Mouse (Mus musculus): ENCODE data around the gene Ppp1r9a. TPM values are rescaled to one million over a fixed set of nuclear protein-coding genes. Genes with fewer than 3 reads are reported as not detected.
A peak's percentile ranks its signal among the peaks of the same experiment; 100 is the strongest.

The Ppp1r9a gene
- polyA plus RNA-seq, 1 experiment from 2014 or later, result 28.3 TPM

- no peak overlapping the region for H3K4me2 ChIP-seq (replicated peaks)
- peaks cover 4% of the 10 kb centered on the region; the same call in 1 of the 2 replicates for H3K4me1 ChIP-seq
- H3K27ac ChIP-seq, result peak overlapping the region; percentile 67
- 71% methylated on average over 14 of the region's 14 CpGs for WGBS
- H3K9ac ChIP-seq, result no peak overlapping the region
- H3K27me3 ChIP-seq, result no peaks in the 10 kb centered on the region
- ATAC-seq (ENCODE audit: low FRiP score), result peak; percentile 76
- H3K36me3 ChIP-seq, result 0 out of 2 replicates have a peak, but pooled peaks cover 3% of the 10 kb centered on the region
- no peaks in the 10 kb centered on the region for H3K9me3 ChIP-seq (replicated peaks)
- H3K4me3 ChIP-seq, result no peak overlapping the region
Observed at GRCm38 (mm10) chr6:5129364-5130093, 226.8 kb downstream of the Ppp1r9a start.

DNA sequence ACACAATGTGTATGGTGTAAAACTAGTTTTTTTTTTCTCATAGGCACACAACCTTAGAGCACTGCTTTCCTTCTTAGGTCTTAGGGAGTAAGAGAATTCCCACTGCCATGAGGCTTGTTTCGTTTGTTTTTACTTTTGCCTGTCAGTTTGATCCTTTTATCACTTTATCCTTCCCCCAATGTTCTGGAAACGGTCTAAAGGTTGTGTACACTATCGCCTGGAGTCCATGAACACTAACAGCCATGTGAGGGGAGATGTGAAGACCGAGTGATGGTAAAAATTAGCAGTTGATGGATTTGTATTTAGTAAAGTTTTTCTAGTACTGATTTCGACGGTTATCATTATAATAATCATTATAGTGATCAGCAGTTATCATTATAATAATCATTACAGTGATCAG lies 232.3 kb downstream of the Ppp1r9a start:
- WGBS, result 84% methylated on average over 6 of the region's 6 CpGs
- ATAC-seq (ENCODE audit: low FRiP score), result no peak
- H3K9ac ChIP-seq, result no peak overlapping the region
- 0 out of 2 replicates have a peak, but pooled peaks cover 9% of the 10 kb centered on the region for H3K36me3 ChIP-seq
- no peak overlapping the region for H3K27ac ChIP-seq
- no peak overlapping the region for H3K4me2 ChIP-seq (replicated peaks)
- no peaks in the 10 kb centered on the region for H3K27me3 ChIP-seq
- no peak overlapping the region for H3K4me3 ChIP-seq
- 0 out of 2 replicates have a peak, but pooled peaks cover 2% of the 10 kb centered on the region for H3K4me1 ChIP-seq
- no peaks in the 10 kb centered on the region for H3K9me3 ChIP-seq (replicated peaks)

GRCm38 (mm10) chr6:5136046-5136445 lies 233.3 kb downstream of the Ppp1r9a start:
- no peak for ATAC-seq (ENCODE audit: low FRiP score)
- H3K9me3 ChIP-seq (replicated peaks), result no peaks in the 10 kb centered on the region
- no peak overlapping the region for H3K9ac ChIP-seq
- WGBS, result 85% methylated on average over 6 of the region's 6 CpGs
- H3K36me3 ChIP-seq, result 0 out of 2 replicates have a peak, but pooled peaks cover 9% of the 10 kb centered on the region
- no peak overlapping the region for H3K4me2 ChIP-seq (replicated peaks)
- H3K27ac ChIP-seq, result no peak overlapping the region
- H3K4me1 ChIP-seq, result 0 out of 2 replicates have a peak, but pooled peaks cover 2% of the 10 kb centered on the region
- H3K4me3 ChIP-seq, result no peak overlapping the region
- H3K27me3 ChIP-seq, result no peaks in the 10 kb centered on the region

- Histone ChIP-seq H3K27me3 (no peaks in the 10 kb centered on the region), H3K27ac (no peak overlapping the region), H3K9me3 (replicated peaks) (no peaks in the 10 kb centered on the region), H3K4me1 (0 out of 2 replicates have a peak, but pooled peaks cover 2% of the 10 kb centered on the region), H3K9ac (no peak overlapping the region), H3K36me3 (0 out of 2 replicates have a peak, but pooled peaks cover 9% of the 10 kb centered on the region), H3K4me2 (replicated peaks) (no peak overlapping the region), H3K4me3 (no peak overlapping the region)
- 84% methylated on average over 12 of the region's 12 CpGs for WGBS
- no peak for ATAC-seq (ENCODE audit: low FRiP score)
Observed at GRCm38 (mm10) chr6:5138875-5139631, 236.3 kb downstream of the Ppp1r9a start.

DNA sequence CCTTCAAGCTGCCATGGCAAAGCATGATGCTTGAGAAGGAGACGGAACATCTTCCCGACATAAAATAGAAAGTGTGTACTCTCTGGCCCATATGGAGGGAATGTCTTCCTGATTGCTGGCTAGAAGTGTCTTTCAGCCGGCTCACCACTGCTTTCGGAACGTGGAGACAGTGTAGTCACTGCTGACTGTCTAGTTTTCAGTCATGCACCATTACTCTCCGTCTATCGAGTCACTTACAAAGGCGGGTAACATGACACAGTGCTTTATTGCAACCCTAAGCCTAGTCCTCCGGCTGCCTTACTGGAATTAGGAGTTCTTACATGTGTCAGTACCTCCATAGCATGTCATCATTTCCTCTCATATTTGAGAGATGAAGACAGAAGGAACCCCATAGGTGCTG lies 236.9 kb downstream of the Ppp1r9a start:
- 77% methylated on average over 9 of the region's 9 CpGs for WGBS
- no peaks in the 10 kb centered on the region for H3K9me3 ChIP-seq (replicated peaks)
- no peaks in the 10 kb centered on the region for H3K27me3 ChIP-seq
- no peak overlapping the region for H3K27ac ChIP-seq
- H3K4me1 ChIP-seq, result 0 out of 2 replicates have a peak, but pooled peaks cover 4% of the 10 kb centered on the region
- H3K4me2 ChIP-seq (replicated peaks), result no peak overlapping the region
- H3K4me3 ChIP-seq, result no peak overlapping the region
- H3K9ac ChIP-seq, result no peak overlapping the region
- H3K36me3 ChIP-seq, result 0 out of 2 replicates have a peak, but pooled peaks cover 4% of the 10 kb centered on the region
- no peak for ATAC-seq (ENCODE audit: low FRiP score)

DNA sequence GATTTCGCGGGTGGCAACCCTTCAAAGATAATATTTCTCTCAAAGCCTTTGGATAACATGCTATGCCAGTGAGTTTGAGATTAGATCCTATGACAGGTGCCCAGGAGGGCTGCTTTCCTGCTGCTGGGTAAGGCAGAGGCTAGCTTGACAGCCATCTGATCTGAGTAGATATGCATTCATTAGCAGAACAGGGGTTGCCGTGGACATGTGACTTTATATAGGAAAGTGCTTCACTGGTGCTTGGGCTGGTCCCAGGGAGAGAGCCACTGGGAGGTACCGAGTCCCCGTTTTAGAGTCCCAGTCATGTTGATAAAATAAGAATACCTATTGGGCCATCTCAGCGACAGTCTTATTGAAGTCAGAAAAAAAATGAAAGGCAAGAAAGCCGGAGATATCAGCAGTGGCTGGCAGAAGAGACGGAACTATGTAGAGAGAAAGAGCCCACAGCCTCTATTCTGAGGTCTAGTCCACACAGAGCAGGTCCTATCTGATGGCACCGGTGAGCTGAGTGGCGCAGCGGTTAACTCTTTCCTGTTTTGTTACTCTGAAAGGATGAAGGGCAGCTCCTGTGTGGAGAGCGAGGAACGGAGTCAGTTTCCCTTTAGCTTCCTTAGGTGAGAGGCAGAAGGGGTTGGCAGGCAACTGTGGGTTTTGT lies 244.9 kb downstream of the Ppp1r9a start:
- no peak for ATAC-seq (ENCODE audit: low FRiP score)
- no peak overlapping the region for H3K9ac ChIP-seq
- H3K4me1 ChIP-seq, result 0 out of 2 replicates have a peak, but pooled peaks cover 4% of the 10 kb centered on the region
- H3K36me3 ChIP-seq, result no peaks in the 10 kb centered on the region
- H3K9me3 ChIP-seq (replicated peaks), result no peaks in the 10 kb centered on the region
- H3K27ac ChIP-seq, result no peak overlapping the region
- WGBS, result 83% methylated on average over 13 of the region's 13 CpGs
- H3K27me3 ChIP-seq, result no peaks in the 10 kb centered on the region
- no peak overlapping the region for H3K4me3 ChIP-seq
- H3K4me2 ChIP-seq (replicated peaks), result no peak overlapping the region

GRCm38 (mm10) chr6:5149941-5150340 lies 247.2 kb downstream of the Ppp1r9a start:
- Histone ChIP-seq H3K36me3 (0 out of 2 replicates have a peak, but pooled peaks cover 7% of the 10 kb centered on the region), H3K9ac (no peak overlapping the region), H3K27ac (no peak overlapping the region), H3K4me2 (replicated peaks) (no peak overlapping the region), H3K27me3 (no peaks in the 10 kb centered on the region), H3K4me3 (no peak overlapping the region), H3K9me3 (replicated peaks) (no peaks in the 10 kb centered on the region), H3K4me1 (no peaks in the 10 kb centered on the region)
- WGBS, result 84% methylated on average over 2 of the region's 2 CpGs
- ATAC-seq (ENCODE audit: low FRiP score), result no peak

DNA sequence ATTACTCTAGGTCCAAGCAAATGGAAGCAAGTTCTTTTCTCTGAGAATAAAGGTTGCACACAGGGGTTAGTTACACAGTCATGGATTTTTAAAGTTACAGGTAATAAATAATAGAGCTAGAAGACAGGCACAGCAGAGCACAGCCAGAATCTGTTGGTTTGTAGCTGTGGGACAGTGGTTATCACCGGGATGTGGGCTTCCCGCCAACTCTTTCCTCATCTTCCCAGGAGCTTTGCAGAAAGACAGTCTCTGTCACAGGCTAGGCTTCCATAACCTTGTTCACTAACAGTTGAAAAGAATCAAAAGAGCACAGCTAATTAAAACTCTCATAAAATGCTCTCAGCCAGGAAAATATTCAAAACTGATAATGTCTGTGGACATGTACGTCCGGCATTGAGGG lies 248.5 kb downstream of the Ppp1r9a start:
- Histone ChIP-seq H3K4me1 (no peaks in the 10 kb centered on the region), H3K9me3 (replicated peaks) (no peaks in the 10 kb centered on the region), H3K27ac (no peak overlapping the region), H3K9ac (no peak overlapping the region), H3K27me3 (no peaks in the 10 kb centered on the region), H3K36me3 (0 out of 2 replicates have a peak, but pooled peaks cover 14% of the 10 kb centered on the region), H3K4me3 (no peak overlapping the region), H3K4me2 (replicated peaks) (no peak overlapping the region)
- ATAC-seq (ENCODE audit: low FRiP score), result no peak
- 67% methylated on average over 4 of the region's 4 CpGs for WGBS

- H3K27me3 ChIP-seq, result no peaks in the 10 kb centered on the region
Observed at GRCm38 (mm10) chr6:5152185-5152584, 249.5 kb downstream of the Ppp1r9a start.

GRCm38 (mm10) chr6:5154786-5155185 lies 252.1 kb downstream of the Ppp1r9a start:
- WGBS, result 93% methylated on average over 6 of the region's 6 CpGs
- H3K36me3 ChIP-seq, result peaks cover 27% of the 10 kb centered on the region; the same call in 1 of the 2 replicates
- H3K4me2 ChIP-seq (replicated peaks), result no peak overlapping the region
- no peaks in the 10 kb centered on the region for H3K4me1 ChIP-seq
- no peak for ATAC-seq (ENCODE audit: low FRiP score)
- H3K9me3 ChIP-seq (replicated peaks), result no peaks in the 10 kb centered on the region
- no peak overlapping the region for H3K4me3 ChIP-seq
- no peak overlapping the region for H3K27ac ChIP-seq
- no peak overlapping the region for H3K9ac ChIP-seq
- no peaks in the 10 kb centered on the region for H3K27me3 ChIP-seq

More at GRCm38 (mm10) chr6:5152185-5152584, 249.5 kb downstream of the Ppp1r9a start:
- Histone ChIP-seq H3K27ac (no peak overlapping the region), H3K9me3 (replicated peaks) (no peaks in the 10 kb centered on the region), H3K4me2 (replicated peaks) (no peak overlapping the region), H3K4me1 (no peaks in the 10 kb centered on the region), H3K9ac (no peak overlapping the region), H3K36me3 (0 out of 2 replicates have a peak, but pooled peaks cover 14% of the 10 kb centered on the region), H3K4me3 (no peak overlapping the region)
- no peak for ATAC-seq (ENCODE audit: low FRiP score)
- WGBS, result 94% methylated on average over 2 of the region's 2 CpGs

- H3K27me3 ChIP-seq, result no peaks in the 10 kb centered on the region
- H3K27ac ChIP-seq, result no peak overlapping the region
- no peaks in the 10 kb centered on the region for H3K9me3 ChIP-seq (replicated peaks)
- peaks cover 31% of the 10 kb centered on the region; the same call in 1 of the 2 replicates for H3K36me3 ChIP-seq
- no peak for ATAC-seq (ENCODE audit: low FRiP score)
- H3K4me2 ChIP-seq (replicated peaks), result no peak overlapping the region
- no peak overlapping the region for H3K4me3 ChIP-seq
- 70% methylated on average over 1 of the region's 1 CpGs for WGBS
- H3K4me1 ChIP-seq, result no peaks in the 10 kb centered on the region
- H3K9ac ChIP-seq, result no peak overlapping the region
Observed at GRCm38 (mm10) chr6:5155313-5155927, 252.7 kb downstream of the Ppp1r9a start.

All from hindbrain, embryonic 12.5 days (tissue).